30 mouse cellular contexts compared by ENCODE assay signal in the genomic region with DNA sequence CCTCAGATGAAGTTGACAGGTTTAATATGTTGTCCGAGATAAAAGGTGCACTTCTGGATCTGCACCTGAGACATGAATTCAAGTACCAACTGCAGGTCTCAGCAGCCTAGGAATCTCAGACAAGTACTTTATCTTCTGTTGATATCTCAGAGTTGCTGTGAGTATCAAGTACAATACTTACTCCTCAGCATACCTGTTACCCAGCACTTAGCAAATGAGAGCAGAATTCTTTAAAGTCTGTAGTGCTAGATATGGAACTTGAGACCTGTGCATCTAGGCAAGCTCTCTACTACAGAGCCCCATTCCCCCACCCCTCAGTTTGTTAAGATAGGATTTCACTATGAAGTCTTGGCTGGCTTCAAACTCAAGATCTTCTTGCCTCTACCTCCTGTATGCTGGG.
"Had no signal": no experiment of that assay in that cellular context is flagged by ENCODE, and none has a peak within 500 bp of the region (broad histone marks: within the 10 kb centered on the region; RNA-seq: fewer than 3 reads in every experiment).

No protein-coding gene starts in this region.

- H3K27ac ChIP-seq: left cerebral cortex, adult 2 months; limb, embryonic 10.5 days; limb, embryonic 12.5 days; limb, embryonic 13.5 days; limb, embryonic 15.5 days; liver, embryonic 12.5 days; liver, embryonic 13.5 days; liver, embryonic 14.5 days; liver, embryonic 15.5 days; lung, embryonic 15.5 days; macrophage; midbrain, embryonic 10.5 days; midbrain, embryonic 12.5 days; midbrain, embryonic 13.5 days; midbrain, embryonic 15.5 days; neural tube, embryonic 12.5 days had no signal

- H3K27me3 ChIP-seq: limb, embryonic 12.5 days; limb, embryonic 13.5 days; limb, embryonic 15.5 days; liver, embryonic 12.5 days; liver, embryonic 13.5 days; liver, embryonic 15.5 days; lung, embryonic 15.5 days; megakaryocyte, embryonic 14.5 days; midbrain, embryonic 12.5 days; midbrain, embryonic 13.5 days; midbrain, embryonic 15.5 days; neural tube, embryonic 12.5 days had no signal

- ATAC-seq: liver, embryonic 12.5 days; liver, postnatal 0 days; midbrain, embryonic 13.5 days; midbrain, embryonic 15.5 days; midbrain, embryonic 16.5 days had no signal

- H3K9me3 ChIP-seq: limb, embryonic 10.5 days; limb, embryonic 12.5 days; limb, embryonic 13.5 days; limb, embryonic 15.5 days; liver, embryonic 12.5 days; liver, embryonic 13.5 days; liver, embryonic 15.5 days; lung, embryonic 15.5 days; midbrain, embryonic 10.5 days; midbrain, embryonic 12.5 days; midbrain, embryonic 15.5 days; neural tube, embryonic 12.5 days had no signal

- H3K9ac ChIP-seq: limb, embryonic 12.5 days; limb, embryonic 13.5 days; limb, embryonic 15.5 days; liver, embryonic 12.5 days; liver, embryonic 13.5 days; liver, embryonic 14.5 days; liver, embryonic 15.5 days; liver, postnatal 0 days; lung, embryonic 14.5 days; lung, embryonic 15.5 days; midbrain, embryonic 12.5 days; midbrain, embryonic 13.5 days; midbrain, embryonic 15.5 days; neural tube, embryonic 12.5 days had no signal

- H3K4me2 ChIP-seq: limb, embryonic 12.5 days; limb, embryonic 13.5 days; limb, embryonic 15.5 days; liver, embryonic 11.5 days; liver, embryonic 12.5 days; liver, embryonic 13.5 days; liver, embryonic 15.5 days; lung, embryonic 14.5 days; lung, embryonic 15.5 days; midbrain, embryonic 11.5 days; midbrain, embryonic 12.5 days; midbrain, embryonic 13.5 days; midbrain, embryonic 15.5 days; neural tube, embryonic 12.5 days had no signal

- DNase-seq: left cerebral cortex, postnatal 4 days; liver; liver, embryonic 13.5 days; liver, postnatal 0 days; lung, adult 18-20 months; lung, embryonic 14.5 days; lung, postnatal 14 days; lung, postnatal 36 days; lung, postnatal 4 days; midbrain, embryonic 14.5 days had no signal

- H3K36me3 ChIP-seq: limb, embryonic 13.5 days; limb, embryonic 15.5 days; liver, embryonic 12.5 days; liver, embryonic 13.5 days; liver, embryonic 15.5 days; lung, embryonic 15.5 days; midbrain, embryonic 12.5 days; midbrain, embryonic 13.5 days; midbrain, embryonic 15.5 days; neural tube, embryonic 12.5 days had no signal

- H3K4me1 ChIP-seq: limb, embryonic 10.5 days; limb, embryonic 12.5 days; limb, embryonic 15.5 days; liver, embryonic 15.5 days; lung, embryonic 15.5 days; megakaryocyte, embryonic 14.5 days; midbrain, embryonic 15.5 days had no signal

- H3K4me3 ChIP-seq: left cerebral cortex, adult 2 months; limb, embryonic 10.5 days; limb, embryonic 12.5 days; limb, embryonic 13.5 days; limb, embryonic 15.5 days; liver, embryonic 12.5 days; liver, embryonic 13.5 days; liver, embryonic 15.5 days; lung, embryonic 15.5 days; megakaryocyte, embryonic 14.5 days; midbrain, embryonic 10.5 days; midbrain, embryonic 12.5 days; midbrain, embryonic 13.5 days; midbrain, embryonic 15.5 days; myocyte; neural tube, embryonic 12.5 days had no signal
